Mouse (Mus musculus) skeletal muscle tissue, adult 2 months (tissue): ENCODE results near the gene Tmem151a.

Source experiments
- DNase-seq: peaks from one replicate; pipeline ENCODE4 v3.0.0-alpha.2; 2012; ENCODE audit warnings: low read depth, low spot score

Tmem151a gene

GRCm38 (mm10) chr19:5068570-5069234, 16.6 kb downstream of the Tmem151a start:
- no peak for DNase-seq

GRCm38 (mm10) chr19:5067867-5068569, 17.3 kb downstream of the Tmem151a start, which contains the start of gene Cd248:
Gene Cd248 (plus strand): TSS chr19:5068078.
- DNase-seq = peak; percentile 84

- no peak for DNase-seq
Measured at GRCm38 (mm10) chr19:5067040-5067799, 18.1 kb downstream of the Tmem151a start.

- DNase-seq = peak; percentile 83
Measured at GRCm38 (mm10) chr19:5065104-5065503, 20.2 kb downstream of the Tmem151a start.

GRCm38 (mm10) chr19:5062446-5062845, 22.9 kb downstream of the Tmem151a start:
- DNase-seq = peak; percentile 73

- no peak for DNase-seq
Measured at GRCm38 (mm10) chr19:5062041-5062440, 23.3 kb downstream of the Tmem151a start.

- no peak for DNase-seq
Measured at GRCm38 (mm10) chr19:5060365-5061330, 24.7 kb downstream of the Tmem151a start.

GRCm38 (mm10) chr19:5058801-5059771, 26.2 kb downstream of the Tmem151a start:
- no peak for DNase-seq

- no peak for DNase-seq
Measured at GRCm38 (mm10) chr19:5057876-5058775, 27.2 kb downstream of the Tmem151a start.

GRCm38 (mm10) chr19:5056251-5056650, 29.1 kb downstream of the Tmem151a start:
- no peak for DNase-seq

GRCm38 (mm10) chr19:5053909-5054308, 31.4 kb downstream of the Tmem151a start:
- DNase-seq = no peak

GRCm38 (mm10) chr19:5052853-5053252, 32.5 kb downstream of the Tmem151a start:
- no peak for DNase-seq

GRCm38 (mm10) chr19:5052166-5052822, 33.0 kb downstream of the Tmem151a start:
- no peak for DNase-seq

GRCm38 (mm10) chr19:5051515-5051914, 33.8 kb downstream of the Tmem151a start:
- no peak for DNase-seq

GRCm38 (mm10) chr19:5051031-5051430, 34.3 kb downstream of the Tmem151a start:
- no peak for DNase-seq

- no peak for DNase-seq
Measured at GRCm38 (mm10) chr19:5050047-5050905, 35.1 kb downstream of the Tmem151a start, which contains the start of gene Rin1. Gene Rin1 (plus strand): TSS chr19:5050481.

- no peak for DNase-seq
Measured at GRCm38 (mm10) chr19:5049325-5049724, 36.0 kb downstream of the Tmem151a start.
